Mouse (Mus musculus): ENCODE measurements around the gene Rmdn2.

Gene Rmdn2

DNA sequence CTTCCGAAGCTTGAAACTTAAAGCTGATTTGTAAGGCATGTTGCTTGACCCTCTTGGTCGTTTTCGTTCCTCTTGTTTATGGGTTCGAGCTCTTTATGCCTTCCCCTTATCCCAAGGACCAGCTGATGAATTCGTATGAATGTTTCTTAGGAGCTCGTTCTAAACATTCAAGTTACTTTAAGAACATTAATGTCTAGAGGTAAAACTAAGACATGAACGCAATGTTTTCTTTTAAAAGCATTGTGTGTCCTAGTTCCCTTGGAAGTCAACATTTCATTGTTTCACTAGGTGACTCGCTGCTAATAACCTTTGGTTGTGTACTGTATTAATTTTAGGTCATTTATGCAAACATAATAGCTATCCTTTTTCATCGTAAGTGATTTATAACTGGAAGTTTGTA is 4.2 kb downstream of the Rmdn2 start:
- DNase-seq (ENCODE audit: low read depth, low spot score): no peak

- DNase-seq (ENCODE audit: low read depth, low spot score): no peak
Measured at GRCm38 (mm10) chr17:79616621-79617020, 5.0 kb downstream of the Rmdn2 start.

DNA sequence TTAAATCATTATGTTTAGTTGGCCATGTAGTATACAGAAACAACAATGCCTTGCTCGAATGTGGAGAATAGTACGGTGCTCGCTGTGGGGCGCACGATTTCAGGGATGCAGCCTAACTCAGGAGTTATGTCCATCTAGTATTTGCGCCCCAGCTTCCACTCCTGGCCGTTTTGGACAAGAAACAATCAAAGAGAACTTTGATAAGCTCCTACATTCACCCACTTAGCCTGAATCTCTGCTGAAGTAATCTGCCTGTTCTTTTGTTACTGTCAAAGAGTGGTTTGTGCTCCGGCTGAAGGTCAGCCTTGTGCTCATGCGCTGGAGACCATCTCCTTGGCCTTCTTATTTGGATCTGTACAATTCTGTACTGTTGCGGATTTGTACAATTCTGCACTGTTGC is 6.8 kb downstream of the Rmdn2 start:
- no peak for DNase-seq (ENCODE audit: low read depth, low spot score)

DNA sequence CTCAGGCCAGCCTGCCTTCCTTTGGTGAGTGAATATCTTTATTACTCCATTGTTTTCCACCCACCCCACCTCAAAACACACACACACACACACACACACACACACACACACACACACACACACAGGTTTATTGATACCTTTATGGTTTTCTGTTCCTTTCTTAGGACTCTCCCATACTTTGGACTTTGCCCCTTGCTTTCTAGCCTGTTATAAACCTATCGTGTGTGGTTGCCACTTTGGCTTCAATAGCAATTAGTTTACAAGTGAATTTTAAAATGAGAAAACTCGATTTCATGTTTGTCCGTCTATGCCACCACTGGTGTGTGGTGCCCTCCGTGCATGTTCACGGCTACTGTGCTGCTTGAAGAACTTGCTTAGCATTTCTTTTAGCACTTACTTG is 7.3 kb downstream of the Rmdn2 start:
- DNase-seq (ENCODE audit: low read depth, low spot score): no peak

DNA sequence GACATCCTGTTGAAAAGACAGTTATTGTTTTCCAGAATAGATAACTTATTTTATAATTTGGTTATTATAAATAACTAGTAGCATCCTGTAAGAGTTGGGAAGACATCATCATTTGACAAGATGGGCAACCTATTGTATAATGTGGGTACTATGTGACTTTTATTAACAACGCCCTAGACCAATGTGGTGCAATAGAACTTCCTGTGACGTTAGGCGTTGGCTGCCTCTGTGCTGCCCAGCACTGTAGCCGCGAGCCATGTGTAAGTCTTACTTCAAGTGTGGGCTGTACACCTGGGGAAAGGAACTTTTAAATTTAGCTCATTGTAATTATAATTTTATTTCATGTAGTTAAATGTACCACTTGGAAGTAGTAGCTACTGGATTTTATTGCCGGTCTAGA is 10.4 kb downstream of the Rmdn2 start:
- DNase-seq (ENCODE audit: low read depth, low spot score): no peak

- no peak for DNase-seq (ENCODE audit: low read depth, low spot score)
Measured at GRCm38 (mm10) chr17:79622574-79622973, 10.9 kb downstream of the Rmdn2 start.

DNA sequence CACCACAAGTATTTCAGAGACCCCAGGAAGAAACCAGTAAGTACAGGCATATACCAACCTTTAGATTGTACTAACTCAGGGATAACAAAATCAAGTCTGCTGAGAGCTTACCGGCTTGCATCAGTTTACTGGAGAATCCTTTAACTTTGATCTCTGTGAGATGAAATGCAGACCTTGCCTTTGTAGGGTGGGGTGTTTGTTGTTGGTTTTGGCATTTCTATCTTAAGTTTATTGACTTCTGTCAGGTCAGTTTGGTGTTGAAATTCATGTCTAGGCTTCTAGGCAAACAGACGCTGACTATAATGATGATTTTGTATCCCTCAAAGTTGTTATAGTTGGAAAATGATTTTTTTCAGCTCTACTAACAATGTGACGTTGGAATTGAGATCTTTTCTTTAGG is 12.2 kb downstream of the Rmdn2 start:
- no peak for DNase-seq (ENCODE audit: low read depth, low spot score)

- DNase-seq (ENCODE audit: low read depth, low spot score): no peak
Measured at GRCm38 (mm10) chr17:79626241-79626816, 14.7 kb downstream of the Rmdn2 start.

GRCm38 (mm10) chr17:79649893-79650292 is 38.2 kb downstream of the Rmdn2 start:
- no peak for DNase-seq (ENCODE audit: low read depth, low spot score)

- DNase-seq (ENCODE audit: low read depth, low spot score): no peak
Measured at GRCm38 (mm10) chr17:79650297-79650696, 38.6 kb downstream of the Rmdn2 start.

- no peak for DNase-seq (ENCODE audit: low read depth, low spot score)
Measured at GRCm38 (mm10) chr17:79653171-79653570, 41.5 kb downstream of the Rmdn2 start.

DNA sequence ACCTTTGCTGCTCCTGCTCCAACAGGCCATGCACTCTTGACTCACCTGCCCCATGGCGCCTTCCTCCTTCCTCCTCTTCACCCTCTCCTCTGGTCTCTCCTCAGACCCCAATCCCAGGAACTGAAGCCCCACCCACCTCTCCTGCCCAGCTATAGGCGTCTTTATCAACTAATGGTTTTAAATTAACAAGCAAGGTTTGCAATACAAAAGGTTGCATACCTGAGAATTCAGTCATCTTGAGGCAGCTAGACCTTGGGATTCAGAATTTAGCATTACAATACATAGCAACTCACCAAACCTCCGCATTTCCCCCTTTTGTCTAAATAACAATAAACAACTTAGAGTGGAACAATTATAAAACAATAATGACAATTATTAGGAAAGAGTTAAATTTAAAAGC is 42.5 kb downstream of the Rmdn2 start:
- no peak for DNase-seq (ENCODE audit: low read depth, low spot score)

DNA sequence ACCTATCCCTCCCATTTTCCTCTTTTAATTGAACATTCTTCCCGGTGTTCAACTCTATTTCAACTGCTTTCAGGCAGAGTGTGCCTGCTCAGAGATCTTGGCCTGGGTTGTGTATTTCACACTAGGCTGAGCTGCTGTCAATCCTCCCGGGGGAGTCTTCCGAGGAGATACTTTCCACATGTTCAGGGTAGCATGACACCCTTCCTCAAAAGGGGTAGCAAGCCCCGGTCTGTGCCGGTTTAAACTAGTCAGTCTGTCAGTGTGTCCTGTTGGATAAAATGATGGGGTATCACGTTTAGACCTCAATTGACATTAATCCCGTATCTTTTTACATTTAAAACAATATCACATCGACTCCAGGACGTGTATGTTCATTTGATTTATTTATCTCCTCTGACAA is 46.1 kb downstream of the Rmdn2 start:
- DNase-seq (ENCODE audit: low read depth, low spot score): peak; percentile 52

- no peak for DNase-seq (ENCODE audit: low read depth, low spot score)
Measured at GRCm38 (mm10) chr17:79658452-79658851, 46.8 kb downstream of the Rmdn2 start.

- no peak for DNase-seq (ENCODE audit: low read depth, low spot score)
Measured at GRCm38 (mm10) chr17:79658863-79659262, 47.2 kb downstream of the Rmdn2 start.

- DNase-seq (ENCODE audit: low read depth, low spot score): peak; percentile 71
Measured at GRCm38 (mm10) chr17:79661387-79661786, 49.7 kb downstream of the Rmdn2 start.

DNA sequence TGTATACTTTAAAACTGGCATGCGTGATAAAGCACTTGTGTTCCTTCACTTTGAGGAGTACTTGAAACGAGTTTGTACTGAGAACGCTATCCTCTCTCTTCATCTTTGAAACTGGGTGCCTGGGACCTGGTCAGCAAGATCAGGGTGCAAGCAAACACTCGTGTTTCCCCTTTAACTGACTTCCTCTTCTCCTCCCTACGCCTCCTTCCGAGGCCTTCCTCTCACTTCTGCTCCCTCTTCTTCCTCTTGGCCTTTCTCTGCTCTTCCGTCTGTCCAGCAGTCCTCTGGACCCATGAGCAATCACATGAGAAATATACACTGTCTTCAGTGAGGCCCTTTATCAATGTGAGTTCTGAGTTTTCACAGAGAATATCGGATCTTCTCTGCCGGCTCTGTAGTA is 50.2 kb downstream of the Rmdn2 start:
- DNase-seq (ENCODE audit: low read depth, low spot score): no peak

- peak; percentile 77 for DNase-seq (ENCODE audit: low read depth, low spot score)
Measured at GRCm38 (mm10) chr17:79663393-79664105, 51.9 kb downstream of the Rmdn2 start.

GRCm38 (mm10) chr17:79664106-79664417 is 52.4 kb downstream of the Rmdn2 start:
- no peak for DNase-seq (ENCODE audit: low read depth, low spot score)

DNA sequence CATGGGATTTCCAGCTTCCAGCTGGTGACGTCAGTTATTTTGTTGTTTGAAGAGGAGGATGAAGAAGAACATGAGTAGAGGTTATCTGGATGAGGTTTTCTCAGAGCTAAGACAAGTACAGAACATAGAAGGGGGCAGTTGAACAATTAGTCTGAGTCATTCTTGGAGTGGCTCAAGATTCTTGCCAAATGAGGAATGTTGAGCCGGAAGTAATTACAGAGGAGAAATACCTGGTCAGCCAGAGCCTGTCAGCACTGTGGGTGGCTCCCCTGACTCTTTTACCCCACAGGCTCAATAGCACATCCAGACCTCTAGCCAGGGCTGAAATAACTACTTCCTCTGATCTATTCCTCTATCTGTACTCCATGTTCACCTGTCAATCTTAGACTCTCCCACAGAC is 59.2 kb downstream of the Rmdn2 start:
- DNase-seq (ENCODE audit: low read depth, low spot score): no peak

DNA sequence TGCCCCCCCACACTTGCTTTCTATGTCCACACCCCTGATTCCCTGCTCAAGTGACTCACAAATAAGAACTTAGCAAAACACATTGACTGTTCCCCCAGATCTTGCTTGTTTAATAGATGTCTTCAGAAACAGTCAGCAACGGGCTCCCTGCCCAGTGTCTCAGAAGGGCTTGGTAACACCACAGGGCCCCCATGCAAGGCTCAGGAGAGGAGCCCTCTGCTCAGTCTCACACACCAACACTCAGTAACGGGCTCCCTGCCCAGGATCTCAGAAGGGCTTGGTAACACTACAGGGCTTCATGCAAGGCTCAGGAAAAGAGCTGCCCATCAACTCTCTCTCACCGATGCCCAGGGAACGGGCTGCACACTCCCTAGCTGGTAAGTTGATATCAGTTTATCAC is 83.4 kb downstream of the Rmdn2 start:
- DNase-seq (ENCODE audit: low read depth, low spot score): no peak

DNA sequence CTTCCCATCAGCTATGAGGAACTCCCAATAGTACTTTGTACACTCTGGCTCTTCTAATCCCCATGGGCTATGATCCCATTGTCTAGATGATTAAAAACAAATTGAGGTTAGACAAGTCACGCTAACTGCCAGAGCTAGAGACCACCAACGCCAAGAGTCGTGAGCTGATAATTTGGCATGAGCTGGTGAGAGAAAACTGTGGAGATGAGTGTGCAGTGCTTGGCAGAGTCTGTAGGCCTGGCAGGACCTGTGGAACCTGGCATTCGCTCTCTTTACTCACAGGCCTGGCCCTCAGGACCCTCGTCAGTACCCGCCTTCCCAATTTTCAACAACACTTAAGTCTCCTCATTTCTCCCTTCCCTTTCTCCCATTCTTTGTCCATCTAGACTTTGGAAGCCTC is 83.9 kb downstream of the Rmdn2 start:
- no peak for DNase-seq (ENCODE audit: low read depth, low spot score)

GRCm38 (mm10) chr17:79699197-79699596 is 87.5 kb downstream of the Rmdn2 start:
- DNase-seq (ENCODE audit: low read depth, low spot score): no peak

DNA sequence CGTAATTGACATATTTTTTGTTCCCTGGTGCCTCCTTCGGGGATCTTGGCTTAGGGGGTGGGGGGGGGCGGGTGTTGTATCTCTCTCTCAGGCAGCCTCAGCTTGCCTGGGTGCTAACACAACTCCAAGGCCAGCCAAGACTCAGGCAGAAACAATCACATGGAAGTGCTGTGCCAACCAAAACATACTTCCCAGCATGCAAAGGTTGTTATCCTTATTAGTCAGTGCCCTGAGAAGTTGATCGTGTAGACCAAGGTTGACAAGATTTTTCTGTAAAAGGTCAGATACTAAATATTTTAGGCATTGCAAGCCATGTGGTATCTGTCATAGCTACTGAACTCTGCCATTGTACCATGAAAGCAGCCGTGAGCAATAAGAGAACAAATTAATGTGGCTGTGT is 89.2 kb downstream of the Rmdn2 start:
- no peak for DNase-seq (ENCODE audit: low read depth, low spot score)

Data from mesoderm, embryonic 11.5 days (tissue).